Mouse (Mus musculus) cerebellum, adult 9-10 months (tissue): ENCODE results near the gene Ficd.
"Not testable (repeated sequence)": the region's sequence is repeated elsewhere in the genome, so short reads cannot be mapped to it uniquely, and the experiment has no call there.

Source experiments
- DNase-seq: peaks from one replicate; pipeline ENCODE4 v3.0.0; 2022

The Ficd gene

DNA sequence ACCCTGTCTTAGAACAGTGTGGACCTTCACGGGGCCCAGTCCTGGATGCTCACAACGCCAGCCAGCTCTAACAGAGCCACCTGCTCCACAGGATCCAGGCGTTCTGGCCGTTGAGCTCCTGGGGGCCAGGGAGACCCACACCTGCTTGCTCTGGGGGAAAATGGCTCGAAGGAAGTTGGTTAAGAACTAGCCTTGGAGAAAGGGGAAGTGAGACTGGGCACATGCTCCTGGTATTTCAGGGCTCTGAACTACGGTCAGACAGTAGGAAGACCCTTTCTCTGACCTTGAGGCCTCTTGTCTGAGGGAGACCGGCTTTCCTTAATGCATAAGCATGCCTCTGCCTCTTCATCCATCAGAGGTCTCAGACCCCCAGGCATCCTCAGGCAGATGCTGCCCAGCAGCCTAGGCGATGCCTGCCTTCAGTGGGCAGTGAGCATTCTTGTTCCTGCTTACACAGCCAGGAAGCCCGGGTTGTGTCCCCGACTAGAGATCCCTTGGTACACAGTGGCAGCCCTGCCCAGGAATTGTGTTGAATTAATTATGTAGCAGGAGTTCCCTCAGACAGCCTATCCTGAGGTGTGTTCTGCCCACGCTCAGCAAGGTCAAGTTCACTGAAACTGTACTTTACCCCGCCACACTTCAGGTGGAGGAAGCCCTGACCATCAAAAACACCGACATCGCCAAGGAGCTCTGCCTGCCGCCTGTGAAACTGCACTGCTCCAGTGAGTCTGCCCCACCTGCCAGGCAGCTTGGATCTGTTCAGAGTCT lies 40.7 kb downstream of the Ficd start:
- DNase-seq, result no peak

DNA sequence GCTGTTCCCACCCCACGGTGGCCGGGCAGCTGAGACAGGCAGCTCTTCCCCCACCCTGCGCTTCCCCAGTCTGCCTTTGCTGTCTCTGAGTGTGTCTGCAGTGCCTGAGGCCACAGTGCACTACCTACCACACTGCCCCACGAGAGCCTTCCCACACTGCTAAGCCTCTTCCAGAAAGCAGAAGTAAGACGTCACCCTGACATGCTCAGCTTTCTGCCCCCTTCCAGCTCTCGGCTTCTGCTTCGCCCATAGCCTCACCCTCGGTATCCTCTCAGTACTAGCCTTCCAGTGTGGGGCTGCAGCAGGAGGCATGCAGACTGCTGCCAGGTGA lies 41.3 kb downstream of the Ficd start:
- no peak for DNase-seq

DNA sequence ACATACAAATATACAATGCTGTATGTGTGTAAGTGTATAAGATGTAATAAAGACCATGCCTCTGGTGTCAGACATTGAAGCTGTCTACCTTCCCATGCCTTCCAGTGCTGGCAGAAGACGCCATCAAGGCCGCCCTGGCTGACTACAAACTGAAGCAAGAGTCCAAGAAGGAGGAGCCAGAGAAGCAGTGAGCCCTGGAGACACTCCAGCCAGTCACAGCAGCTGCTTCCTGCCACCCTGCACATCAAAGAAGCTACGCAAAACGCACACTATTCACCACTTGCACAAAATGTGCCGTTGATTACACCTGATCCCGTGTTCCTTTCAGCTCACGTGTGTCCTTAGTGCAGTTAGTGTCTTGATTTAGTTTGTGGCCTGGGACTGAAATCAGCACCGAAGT lies 42.1 kb downstream of the Ficd start:
- DNase-seq, result not testable (repeated sequence)

DNA sequence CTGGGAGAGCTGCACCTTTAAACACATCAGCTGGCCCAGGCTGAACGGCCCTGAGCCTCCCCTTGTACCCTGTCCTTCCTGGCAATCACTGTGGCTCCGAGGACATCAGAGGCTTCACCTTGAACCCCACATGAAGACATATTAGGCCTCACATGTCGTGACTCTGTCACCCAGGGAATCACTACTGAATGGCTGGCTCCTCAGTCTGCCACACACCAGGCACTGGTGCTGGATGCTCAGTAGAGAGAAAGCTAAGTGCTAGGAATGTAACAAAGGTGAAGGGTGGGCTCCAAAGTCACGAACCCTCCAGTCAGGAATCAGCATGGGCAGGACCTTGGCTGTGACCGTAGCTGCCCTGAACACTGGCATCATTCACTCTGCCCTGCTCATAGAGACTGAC lies 44.0 kb downstream of the Ficd start:
- DNase-seq, result no peak

DNA sequence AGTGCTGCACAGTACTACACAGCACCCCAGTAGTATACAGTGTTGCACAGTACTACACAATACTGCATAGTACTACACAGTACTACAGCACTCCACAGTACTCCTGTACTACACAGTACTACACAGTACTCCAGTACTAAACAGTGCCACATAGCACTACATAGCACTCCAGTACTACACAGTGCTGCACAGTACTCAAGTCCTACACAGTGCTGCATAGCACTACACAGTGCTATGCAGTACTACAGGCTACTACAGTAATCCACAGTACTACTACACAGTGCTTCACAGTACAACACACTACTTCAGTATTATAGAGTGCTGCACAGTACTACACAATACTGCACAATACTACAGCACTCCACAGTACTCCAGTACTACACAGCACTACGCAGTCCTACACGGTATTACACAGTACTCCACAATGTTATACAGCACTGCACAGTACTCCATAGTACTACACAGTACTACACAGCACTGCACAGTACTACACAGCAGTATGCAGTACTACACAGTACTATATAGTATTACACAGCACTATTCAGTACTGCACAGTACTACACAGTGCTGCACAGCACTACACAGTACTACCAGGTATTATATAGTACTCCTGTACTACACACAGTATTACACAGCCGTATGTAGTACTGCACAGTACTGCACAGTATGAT lies 44.6 kb downstream of the Ficd start:
- DNase-seq, result no peak

DNA sequence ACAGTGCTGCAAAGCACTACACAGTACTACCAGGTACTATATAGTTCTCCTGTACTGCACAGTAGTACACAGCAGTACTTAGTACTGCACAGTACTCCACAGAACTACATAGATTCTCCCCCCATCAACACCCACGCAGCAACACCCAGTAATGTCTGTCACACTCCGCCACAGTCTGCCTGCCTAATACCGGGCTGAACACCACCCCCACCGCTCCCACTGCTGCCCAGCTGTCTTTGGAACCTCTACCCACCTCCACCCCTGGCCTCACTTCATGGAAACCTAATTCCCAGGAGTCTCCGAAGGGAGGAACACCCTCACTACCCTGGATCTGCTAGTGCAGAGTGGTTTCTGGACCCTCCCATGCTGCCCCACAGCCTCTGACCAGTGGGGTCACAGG lies 45.2 kb downstream of the Ficd start:
- DNase-seq, result no peak

DNA sequence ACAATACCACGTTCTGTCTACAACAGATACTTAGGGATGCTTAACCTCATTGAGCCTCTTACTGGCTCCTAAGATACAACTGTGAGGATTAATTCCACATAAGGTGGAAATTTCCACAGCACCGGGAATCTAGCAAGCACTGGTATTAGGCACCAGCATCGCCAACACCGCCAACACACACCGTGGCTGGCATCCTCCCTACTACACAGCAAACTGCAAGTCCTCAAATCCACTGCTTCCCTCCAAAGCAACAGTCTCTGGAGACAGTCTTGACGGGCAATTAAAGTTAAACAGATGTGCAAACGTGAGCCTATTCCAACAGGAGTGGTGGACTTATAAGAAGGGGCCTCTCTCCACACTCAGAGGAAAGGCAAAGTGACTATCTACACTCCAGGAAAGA lies 45.7 kb downstream of the Ficd start:
- no peak for DNase-seq

DNA sequence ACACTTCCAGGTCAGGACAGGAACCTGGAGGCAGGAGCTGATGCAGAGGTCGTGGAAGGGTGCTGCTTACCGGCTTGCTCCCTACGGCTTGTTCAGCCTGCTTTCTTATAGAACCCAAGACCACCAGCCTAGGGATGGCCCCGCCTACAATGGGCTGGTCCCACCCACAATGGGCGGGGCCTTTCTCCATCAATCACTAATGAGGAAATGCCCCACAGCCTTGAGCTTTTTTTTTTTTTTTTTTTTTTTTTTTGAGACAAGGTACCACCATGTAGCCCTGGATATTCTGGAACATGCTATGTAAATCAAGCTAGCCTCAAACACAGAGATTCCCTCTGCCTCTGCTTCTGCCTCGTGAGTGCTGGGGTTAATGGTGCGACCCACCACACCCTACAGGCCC lies 46.3 kb downstream of the Ficd start:
- DNase-seq, result no peak

DNA sequence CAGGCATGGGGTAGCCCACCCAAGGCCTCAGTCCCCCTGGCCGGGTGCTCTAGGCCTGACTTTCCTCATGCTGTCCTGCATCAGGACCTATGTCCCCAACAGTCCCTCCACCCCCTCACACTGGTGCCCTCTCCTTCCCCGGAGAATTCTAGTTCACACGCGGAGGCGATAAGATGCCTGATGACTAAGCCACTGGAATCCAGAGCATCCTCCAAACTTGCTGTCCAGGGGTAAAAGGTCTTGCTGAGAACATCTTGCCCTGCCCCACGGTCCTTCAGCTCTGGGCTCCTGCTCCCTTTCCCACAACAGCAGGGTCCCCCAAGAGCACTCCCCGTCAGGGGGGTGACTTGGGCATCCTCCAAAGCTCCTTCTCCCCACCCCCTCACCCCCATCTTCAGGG lies 47.0 kb downstream of the Ficd start:
- DNase-seq, result no peak

DNA sequence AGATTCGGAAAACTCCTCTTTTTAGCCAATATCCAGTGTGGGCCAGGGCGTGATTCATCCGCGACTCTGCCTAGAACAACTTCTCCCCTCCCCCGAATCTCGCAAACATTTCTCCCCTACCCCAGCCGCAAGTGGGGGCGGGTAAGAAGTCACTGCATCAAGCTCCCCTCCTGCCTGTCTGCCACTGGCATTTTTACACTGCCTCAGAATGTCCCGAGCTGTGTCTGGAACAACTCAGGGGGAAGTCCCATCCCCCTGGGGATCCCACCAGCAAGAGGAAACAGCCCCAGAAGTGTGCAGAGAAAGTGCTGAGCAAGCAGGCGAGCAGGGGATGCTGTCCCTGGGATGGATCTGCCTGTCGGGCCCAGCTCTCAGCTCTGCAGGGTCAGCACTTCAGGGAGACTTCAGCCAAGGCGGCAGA lies 48.0 kb downstream of the Ficd start:
- no peak for DNase-seq

DNA sequence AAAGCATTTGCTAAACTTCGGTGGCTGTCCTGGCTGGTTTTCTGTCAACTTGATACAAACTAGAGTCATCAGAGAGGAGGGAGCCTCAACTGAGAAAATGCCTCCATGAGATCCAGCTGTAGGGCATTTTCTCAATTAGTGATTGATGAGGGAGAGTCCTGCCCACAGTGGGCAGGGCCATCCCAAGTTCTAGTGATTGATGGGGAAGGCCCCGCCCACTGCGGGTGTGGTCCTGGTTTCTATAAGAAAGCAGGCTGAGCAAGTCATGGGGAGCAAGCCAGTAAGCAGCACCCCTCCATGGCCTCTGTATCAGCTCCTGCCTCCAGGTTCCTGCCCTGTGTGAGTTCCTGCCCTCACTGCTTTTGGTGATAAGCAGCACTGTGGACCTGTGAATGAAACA lies 48.5 kb downstream of the Ficd start:
- not testable (repeated sequence) for DNase-seq

DNA sequence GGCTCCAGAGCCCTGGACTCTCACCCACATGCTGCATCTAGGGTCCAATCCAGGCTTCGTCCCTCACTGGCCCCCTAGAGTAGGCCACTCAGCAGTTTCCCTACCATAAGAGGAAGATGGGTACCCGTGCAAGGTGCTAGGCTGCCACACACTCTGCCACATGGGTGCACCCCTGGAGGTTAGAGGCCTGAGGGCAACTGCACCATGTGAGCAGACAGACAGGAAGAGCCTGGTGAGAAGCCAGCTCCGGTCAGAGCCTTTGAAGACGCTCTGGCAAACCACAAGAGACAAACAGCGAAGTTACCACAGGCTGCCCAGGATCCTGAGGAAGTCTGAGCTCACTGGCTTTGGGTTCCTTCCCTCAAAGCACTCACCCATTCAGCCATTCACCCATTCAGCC lies 51.4 kb downstream of the Ficd start:
- no peak for DNase-seq

DNA sequence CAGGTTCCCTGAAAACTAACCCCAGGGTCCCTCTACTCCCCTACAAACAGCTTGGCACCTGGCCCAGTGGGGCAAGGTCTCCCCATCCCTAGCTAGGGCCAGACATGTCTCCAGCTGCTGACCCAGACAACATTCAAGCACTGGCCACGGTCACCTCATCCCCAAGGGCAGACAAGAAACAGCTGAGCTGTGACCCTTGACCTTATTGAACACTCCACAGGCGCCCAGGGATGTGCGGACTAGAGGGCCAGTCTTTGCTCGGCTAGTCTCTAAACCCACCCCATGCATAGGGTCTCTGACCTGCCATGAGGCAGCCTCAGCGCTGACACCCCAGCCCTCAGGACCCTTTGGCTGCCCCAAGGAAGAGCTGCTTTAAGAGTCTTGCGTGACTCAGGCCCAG lies 53.0 kb downstream of the Ficd start:
- no peak for DNase-seq

DNA sequence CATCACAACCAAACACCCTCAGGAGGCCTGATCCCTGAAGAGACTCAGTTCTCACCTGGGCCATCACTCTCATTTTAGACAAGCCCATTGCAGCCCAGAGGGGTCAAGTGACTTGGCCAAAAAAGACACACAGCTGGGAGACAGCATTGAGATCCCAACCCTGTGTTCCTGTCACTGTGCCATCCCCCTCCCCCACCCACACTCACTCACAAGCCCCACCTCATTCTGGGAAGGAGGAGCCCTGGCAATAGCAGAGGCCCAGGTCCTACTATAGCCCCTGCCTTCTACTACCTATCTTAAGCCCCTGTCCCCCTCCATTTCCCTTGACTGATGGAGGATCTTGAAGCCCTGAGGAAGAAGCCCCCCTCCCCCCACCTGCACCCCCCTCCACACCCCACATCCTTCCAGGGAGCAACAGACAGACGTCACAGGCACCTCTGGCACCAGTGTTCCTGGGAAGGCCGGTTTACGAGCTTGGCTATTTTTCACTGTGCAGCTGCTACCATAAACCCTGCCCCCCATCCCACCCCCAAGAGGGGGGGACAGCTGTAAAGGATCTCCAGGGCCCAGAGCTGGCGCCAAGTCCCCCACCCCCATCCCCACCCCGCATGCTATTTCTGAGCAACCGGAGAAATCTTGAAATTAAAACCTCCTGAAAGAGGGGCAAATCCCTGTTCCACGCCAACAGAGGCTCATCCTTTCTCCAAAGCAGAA lies 53.6 kb downstream of the Ficd start:
- DNase-seq, result no peak
